Mouse (Mus musculus): ENCODE results near the gene Zfp597. TPM values are rescaled to one million over a fixed set of nuclear protein-coding genes. Genes with fewer than 3 reads are reported as not detected.
A peak's percentile ranks its signal among the peaks of the same experiment; 100 is the strongest.

Gene Zfp597
- total RNA-seq (2021) = 10 to 100 TPM; 10.8 to 12.1 TPM
- polyA plus RNA-seq (2012; rRNA removed) = 2.3 and 4.6 TPM in 2 replicates
- long read RNA-seq, full-length matches to known transcripts = 4 of 8 reads
- long read RNA-seq, partial matches to known transcripts = 0 of 8 reads
- long read RNA-seq, other reads (novel, unspliced or antisense) = 4 of 8 reads

DNA sequence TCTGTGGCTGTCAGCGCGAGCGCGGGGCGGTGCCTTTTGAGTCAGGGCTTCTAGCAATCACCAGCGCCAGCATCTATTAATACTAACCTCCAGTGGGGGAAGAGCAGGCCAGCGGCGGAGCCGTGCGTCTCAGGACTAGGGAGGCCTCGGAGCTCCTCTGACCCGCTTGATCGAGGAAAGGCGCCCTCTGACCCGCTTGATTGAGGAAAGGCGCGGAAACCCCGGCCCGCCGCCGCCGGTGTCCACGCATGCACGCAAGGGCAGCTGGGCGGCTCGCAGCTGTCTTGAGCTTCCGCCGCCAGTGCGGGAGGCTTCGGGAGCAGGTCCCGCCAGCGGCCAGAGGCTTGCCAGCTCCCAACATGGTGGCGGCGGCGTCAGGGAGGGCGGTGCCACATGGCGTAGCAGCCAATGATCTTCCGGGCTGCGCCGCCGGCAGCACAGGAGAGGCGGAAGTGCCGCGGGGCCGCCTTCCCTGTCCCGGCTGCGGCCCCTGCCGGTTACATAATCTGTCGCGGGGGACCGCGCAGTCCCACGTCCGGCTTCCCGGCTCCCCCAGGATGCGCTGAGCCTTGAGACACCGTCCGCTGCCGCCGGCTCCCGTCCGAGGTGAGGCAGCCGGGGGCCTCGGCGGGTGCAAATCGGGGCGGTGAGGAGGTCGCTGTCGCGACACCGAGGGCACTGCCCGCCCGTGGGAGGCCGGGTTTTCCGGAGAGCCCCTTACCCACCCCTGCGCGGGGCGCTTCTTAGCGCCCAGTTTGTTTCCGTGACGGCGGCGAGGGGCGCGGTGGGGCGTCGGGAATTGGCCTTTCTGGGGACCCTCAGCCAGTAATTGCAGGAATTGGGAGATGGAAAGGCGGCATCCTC lies at the start of gene Zfp597, which contains the start of gene Gm20695:
Gene Zfp597 (minus strand): TSS at position 361 of the 864 bp plus-strand sequence.
Gene Gm20695 (plus strand): TSS at position 448 of the 864 bp plus-strand sequence.
- H3K79me2 ChIP-seq (replicated peaks; ENCODE audit: control insufficient read depth, insufficient read depth, low read length) = peaks cover 6% of the 10 kb centered on the region; the same call in 1 of the 2 replicates
- H3K27me3 ChIP-seq (ENCODE audit: control insufficient read depth, insufficient read depth, low read length) = no peaks in the 10 kb centered on the region
- under 1% methylated on average over 88 of the region's 88 CpGs for WGBS
- H3K4me1 ChIP-seq (ENCODE audit: control insufficient read depth, insufficient read depth, low read length) = peaks cover 17% of the 10 kb centered on the region
- intact Hi-C loops (cut with DNase I) = loop anchor here (1.0 to 10.0 kb wide), 4 partner anchors 12 to 140 kb away; partner anchors contain the start of genes 1700037C18Rik, Cluap1, Naa60 and Zfp174
- H3K27ac ChIP-seq = peak within 1 kb of the TSS; percentile 97
- H3K9ac ChIP-seq (ENCODE audit: low read depth, low read length) = peak within 1 kb of the TSS; percentile 98
- TF ChIP-seq POLR2A (IDR thresholded peaks at IDR 0.05; ENCODE audit: insufficient read depth, low read depth, low read length) = peak; percentile 67
- peak; percentile 61 for TF ChIP-seq CTCF (IDR thresholded peaks at IDR 0.05)
- 0 out of 2 replicates have a peak, but pooled peaks have one; percentile 69 for TF ChIP-seq EP300 (IDR thresholded peaks at IDR 0.05; ENCODE audit: insufficient read depth, low read depth, low read length)
- DNase-seq = peak; percentile 97 to 98
- peaks cover 15% of the 10 kb centered on the region for H3K36me3 ChIP-seq (ENCODE audit: control insufficient read depth, insufficient read depth, low read length)
- H3K4me3 ChIP-seq = peak within 1 kb of the TSS; percentile 99

DNA sequence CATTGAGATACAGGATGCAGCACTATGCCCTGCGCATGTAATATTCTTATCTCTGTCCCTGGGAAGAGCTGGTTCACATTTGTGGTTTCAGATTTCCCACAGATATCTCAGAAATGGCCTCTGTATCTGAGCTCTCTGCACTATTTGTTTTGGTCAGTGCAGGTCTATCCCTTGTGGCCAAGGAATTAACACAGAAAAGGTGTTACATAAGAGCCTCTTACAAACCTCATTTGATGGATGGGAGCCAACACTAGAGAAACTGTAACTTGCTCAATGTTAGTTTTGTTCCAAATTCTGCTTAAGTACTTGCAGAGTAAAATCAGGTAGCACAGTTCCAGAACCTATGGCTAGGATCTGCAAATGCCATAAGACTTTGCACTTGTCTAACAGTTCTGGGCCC lies 49.7 kb upstream of the Zfp597 start:
- WGBS = 84% methylated on average over 1 of the region's 1 CpGs
- TF ChIP-seq EP300 (IDR thresholded peaks at IDR 0.05; ENCODE audit: insufficient read depth, low read depth, low read length) (no peak), POLR2A (IDR thresholded peaks at IDR 0.05; ENCODE audit: insufficient read depth, low read depth, low read length) (no peak), CTCF (IDR thresholded peaks at IDR 0.05) (no peak)
- Histone ChIP-seq H3K79me2 (replicated peaks; ENCODE audit: control insufficient read depth, insufficient read depth, low read length) (no peaks in the 10 kb centered on the region), H3K36me3 (ENCODE audit: control insufficient read depth, insufficient read depth, low read length) (no peaks in the 10 kb centered on the region), H3K27me3 (ENCODE audit: control insufficient read depth, insufficient read depth, low read length) (no peaks in the 10 kb centered on the region), H3K27ac (no peak overlapping the region), H3K9ac (ENCODE audit: low read depth, low read length) (no peak overlapping the region), H3K4me1 (ENCODE audit: control insufficient read depth, insufficient read depth, low read length) (no peaks in the 10 kb centered on the region), H3K4me3 (no peak overlapping the region)
- no peak for DNase-seq
- intact Hi-C loops (cut with DNase I) = no loop called here

DNA sequence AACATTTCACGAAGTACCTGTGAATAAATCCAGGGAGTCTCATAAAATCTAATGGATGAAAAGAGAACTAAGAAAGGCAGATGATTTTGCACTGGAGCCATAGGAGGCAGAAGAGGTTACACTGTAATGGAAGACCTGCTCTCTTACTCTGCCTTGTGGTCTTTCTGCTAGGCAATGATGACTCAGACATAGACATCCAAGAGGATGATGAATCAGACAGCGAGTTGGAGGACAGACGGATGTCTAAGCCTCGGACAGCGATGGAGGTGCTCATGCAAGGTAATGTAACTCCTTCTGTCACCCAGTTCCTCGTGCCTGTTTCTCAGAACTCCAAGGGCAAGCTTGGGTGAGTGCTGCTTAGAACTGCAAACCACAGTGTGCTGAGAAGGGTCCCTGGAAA lies 49.2 kb upstream of the Zfp597 start:
- no peak for DNase-seq
- Histone ChIP-seq H3K27me3 (ENCODE audit: control insufficient read depth, insufficient read depth, low read length) (no peaks in the 10 kb centered on the region), H3K36me3 (ENCODE audit: control insufficient read depth, insufficient read depth, low read length) (no peaks in the 10 kb centered on the region), H3K9ac (ENCODE audit: low read depth, low read length) (no peak overlapping the region), H3K4me3 (no peak overlapping the region), H3K4me1 (ENCODE audit: control insufficient read depth, insufficient read depth, low read length) (no peaks in the 10 kb centered on the region), H3K79me2 (replicated peaks; ENCODE audit: control insufficient read depth, insufficient read depth, low read length) (no peaks in the 10 kb centered on the region), H3K27ac (no peak overlapping the region)
- intact Hi-C loops (cut with DNase I) = no loop called here
- WGBS = 90% methylated on average over 6 of the region's 6 CpGs
- TF ChIP-seq EP300 (IDR thresholded peaks at IDR 0.05; ENCODE audit: insufficient read depth, low read depth, low read length) (no peak), CTCF (IDR thresholded peaks at IDR 0.05) (no peak), POLR2A (IDR thresholded peaks at IDR 0.05; ENCODE audit: insufficient read depth, low read depth, low read length) (no peak)

DNA sequence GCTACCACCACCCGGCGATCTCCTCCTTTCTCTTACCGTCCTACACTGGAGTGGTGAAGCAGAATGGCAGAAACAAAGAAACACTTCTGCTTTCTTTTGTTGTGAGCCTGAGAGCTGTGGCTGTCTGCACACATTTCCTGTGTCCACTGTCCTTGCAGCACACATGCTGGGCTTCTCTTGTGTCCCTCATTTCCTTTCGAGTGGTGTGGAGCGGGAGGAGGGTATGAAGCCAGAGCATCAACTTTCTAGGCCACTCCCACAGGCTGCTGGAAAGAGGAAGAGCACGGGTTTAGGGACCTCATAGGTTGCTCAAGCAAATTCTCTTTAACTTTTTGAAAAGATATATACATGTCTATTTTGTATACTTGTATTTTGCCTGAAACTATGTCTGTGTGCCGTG lies 44.8 kb upstream of the Zfp597 start:
- no peaks in the 10 kb centered on the region for H3K4me1 ChIP-seq (ENCODE audit: control insufficient read depth, insufficient read depth, low read length)
- 58% methylated on average over 7 of the region's 7 CpGs for WGBS
- no peak overlapping the region for H3K9ac ChIP-seq (ENCODE audit: low read depth, low read length)
- intact Hi-C loops (cut with DNase I) = no loop called here
- H3K27ac ChIP-seq = no peak overlapping the region
- no peaks in the 10 kb centered on the region for H3K27me3 ChIP-seq (ENCODE audit: control insufficient read depth, insufficient read depth, low read length)
- no peak overlapping the region for H3K4me3 ChIP-seq
- H3K79me2 ChIP-seq (replicated peaks; ENCODE audit: control insufficient read depth, insufficient read depth, low read length) = no peaks in the 10 kb centered on the region
- DNase-seq = peak in 1 of 2 experiments; percentile 49
- H3K36me3 ChIP-seq (ENCODE audit: control insufficient read depth, insufficient read depth, low read length) = no peaks in the 10 kb centered on the region
- no peak for TF ChIP-seq POLR2A (IDR thresholded peaks at IDR 0.05; ENCODE audit: insufficient read depth, low read depth, low read length)

- no peak overlapping the region for H3K4me3 ChIP-seq
- H3K9ac ChIP-seq (ENCODE audit: low read depth, low read length) = no peak overlapping the region
- intact Hi-C loops (cut with DNase I) = no loop called here
- 26% methylated on average over 1 of the region's 1 CpGs for WGBS
- H3K27ac ChIP-seq = no peak overlapping the region
- no peaks in the 10 kb centered on the region for H3K4me1 ChIP-seq (ENCODE audit: control insufficient read depth, insufficient read depth, low read length)
- TF ChIP-seq EP300 (IDR thresholded peaks at IDR 0.05; ENCODE audit: insufficient read depth, low read depth, low read length) (no peak), CTCF (IDR thresholded peaks at IDR 0.05) (no peak), POLR2A (IDR thresholded peaks at IDR 0.05; ENCODE audit: insufficient read depth, low read depth, low read length) (no peak)
- no peaks in the 10 kb centered on the region for H3K79me2 ChIP-seq (replicated peaks; ENCODE audit: control insufficient read depth, insufficient read depth, low read length)
- no peaks in the 10 kb centered on the region for H3K36me3 ChIP-seq (ENCODE audit: control insufficient read depth, insufficient read depth, low read length)
- H3K27me3 ChIP-seq (ENCODE audit: control insufficient read depth, insufficient read depth, low read length) = no peaks in the 10 kb centered on the region
- no peak for DNase-seq
These were observed 44.2 kb upstream of the Zfp597 start for GRCm38 (mm10) chr16:3928582-3928981.

DNA sequence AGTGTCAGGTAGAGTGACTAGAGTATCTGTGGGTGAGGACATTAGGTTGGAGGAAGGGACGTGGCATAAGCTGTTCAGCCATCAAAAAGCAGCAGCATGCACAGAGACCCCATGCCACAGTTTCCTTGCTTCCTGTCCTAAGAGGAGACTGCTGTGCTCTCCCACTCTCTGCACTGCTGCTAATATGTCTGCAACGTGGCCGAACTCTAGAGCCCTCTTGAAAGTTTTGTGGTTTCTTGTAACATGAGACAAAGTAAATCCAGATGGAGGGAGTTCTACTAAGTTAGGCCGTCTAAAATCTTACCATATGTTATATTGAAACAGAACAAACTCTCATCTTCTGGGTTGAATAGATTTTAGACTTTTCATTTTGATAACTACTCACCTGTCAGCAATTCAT lies 39.6 kb upstream of the Zfp597 start:
- Histone ChIP-seq H3K4me1 (ENCODE audit: control insufficient read depth, insufficient read depth, low read length) (no peaks in the 10 kb centered on the region), H3K79me2 (replicated peaks; ENCODE audit: control insufficient read depth, insufficient read depth, low read length) (no peaks in the 10 kb centered on the region), H3K36me3 (ENCODE audit: control insufficient read depth, insufficient read depth, low read length) (no peaks in the 10 kb centered on the region), H3K27me3 (ENCODE audit: control insufficient read depth, insufficient read depth, low read length) (no peaks in the 10 kb centered on the region), H3K4me3 (no peak overlapping the region), H3K9ac (ENCODE audit: low read depth, low read length) (no peak overlapping the region), H3K27ac (no peak overlapping the region)
- 93% methylated on average over 4 of the region's 4 CpGs for WGBS
- intact Hi-C loops (cut with DNase I) = no loop called here
- TF ChIP-seq CTCF (IDR thresholded peaks at IDR 0.05) = no peak
- no peak for TF ChIP-seq POLR2A (IDR thresholded peaks at IDR 0.05; ENCODE audit: insufficient read depth, low read depth, low read length)
- TF ChIP-seq EP300 (IDR thresholded peaks at IDR 0.05; ENCODE audit: insufficient read depth, low read depth, low read length) = no peak
- DNase-seq = no peak
